Mouse (Mus musculus) testis, adult 2 months (tissue): Measurements from ENCODE around the gene Gm28042. TPM values are rescaled to one million over a fixed set of nuclear protein-coding genes. Genes with fewer than 3 reads are reported as not detected.

Source experiments
- H3K27ac ChIP-seq: fragments of 200-500 bp; 2 replicates; pipeline ENCODE4 v1.5.1; 2012; ENCODE audit warnings: low read depth, low read length; ENCODE audit not compliant: control insufficient read depth, insufficient read depth
- H3K27me3 ChIP-seq: fragments of 200-500 bp; 2 replicates; pipeline ENCODE4 v1.6.1; 2012; ENCODE audit warnings: mild to moderate bottlenecking, low read length, moderate library complexity; ENCODE audit not compliant: control insufficient read depth, insufficient read depth
- H3K36me3 ChIP-seq: fragments of 200-500 bp; 2 replicates; pipeline ENCODE4 v1.6.1; 2012; ENCODE audit warnings: mild to moderate bottlenecking, low read length; ENCODE audit not compliant: control insufficient read depth, insufficient read depth
- H3K4me1 ChIP-seq: fragments of 200-500 bp; 2 replicates; pipeline ENCODE4 v1.6.1; 2012; ENCODE audit warnings: low read length; ENCODE audit not compliant: control insufficient read depth, insufficient read depth
- H3K4me3 ChIP-seq: fragments of 200-500 bp; 2 replicates; pipeline ENCODE4 v1.5.1; 2012; ENCODE audit warnings: low read depth, mild to moderate bottlenecking, low read length, moderate library complexity, mixed read lengths; ENCODE audit not compliant: control insufficient read depth
- CTCF ChIP-seq: fragments of 200-500 bp; IDR thresholded peaks from 2 replicates; pipeline ENCODE4 v1.5.1; 2012; ENCODE audit warnings: low read depth, mild to moderate bottlenecking, inconsistent platforms, low read length, moderate library complexity; ENCODE audit not compliant: control insufficient read depth, insufficient read depth, insufficient replicate concordance
- POLR2A ChIP-seq: fragments of 200-500 bp; IDR thresholded peaks from 2 replicates; pipeline ENCODE4 v1.6.1; 2012; ENCODE audit warnings: low read depth, mild to moderate bottlenecking, inconsistent platforms, low read length, moderate library complexity; ENCODE audit not compliant: control insufficient read depth
- polyA plus RNA-seq: library from polyadenylated mRNA; depleted of rRNA; stranded (reverse); fragments of >200 nt; gene quantifications from 2 replicates; pipeline ENCODE4 v1.2.3, GENCODE M21; 2012; rRNA removed

Gene Gm28042
- polyA plus RNA-seq: 3.1 and 3.7 TPM in 2 replicates

- Histone ChIP-seq H3K4me3 (peak within 1 kb of the TSS; percentile 96), H3K4me1 (peaks cover 17% of the 10 kb centered on the region), H3K27ac (peak within 1 kb of the TSS; percentile 94), H3K36me3 (no peaks in the 10 kb centered on the region; the same call in 1 of the 2 replicates), H3K27me3 (no peaks in the 10 kb centered on the region)
- no peak; the same call in 1 of the 2 replicates for TF ChIP-seq CTCF
- peak; percentile 53 for TF ChIP-seq POLR2A
Measured at GRCm38 (mm10) chr2:120026984-120027949, at the start of gene Gm28042, which contains the start of gene Jmjd7. Gm28042 (plus strand) TSS chr2:120027493. Jmjd7 (plus strand) TSS chr2:120027483.

GRCm38 (mm10) chr2:119980343-119980986 is 46.8 kb upstream of the Gm28042 start:
- no peaks in the 10 kb centered on the region for H3K27me3 ChIP-seq

GRCm38 (mm10) chr2:119981631-119982030 is 45.7 kb upstream of the Gm28042 start:
- TF ChIP-seq CTCF (no peak), POLR2A (no peak)
- Histone ChIP-seq H3K27me3 (no peaks in the 10 kb centered on the region), H3K4me1 (peaks cover 3% of the 10 kb centered on the region), H3K36me3 (peaks cover 2% of the 10 kb centered on the region; the same call in 1 of the 2 replicates), H3K27ac (no peak overlapping the region), H3K4me3 (no peak overlapping the region)

More at GRCm38 (mm10) chr2:119980343-119980986, 46.8 kb upstream of the Gm28042 start:
- Histone ChIP-seq H3K36me3 (no peaks in the 10 kb centered on the region; the same call in 1 of the 2 replicates), H3K4me3 (no peak overlapping the region), H3K27ac (no peak overlapping the region), H3K4me1 (peaks cover 3% of the 10 kb centered on the region)
- TF ChIP-seq POLR2A (no peak), CTCF (no peak)

- Histone ChIP-seq H3K27me3 (no peaks in the 10 kb centered on the region), H3K36me3 (peaks cover 3% of the 10 kb centered on the region; the same call in 1 of the 2 replicates), H3K27ac (no peak overlapping the region), H3K4me3 (no peak overlapping the region), H3K4me1 (no peaks in the 10 kb centered on the region)
- TF ChIP-seq POLR2A (no peak), CTCF (no peak)
Measured at GRCm38 (mm10) chr2:119985871-119986270, 41.4 kb upstream of the Gm28042 start.

- no peak for TF ChIP-seq CTCF
- TF ChIP-seq POLR2A: no peak
- H3K27me3 ChIP-seq: no peaks in the 10 kb centered on the region
- no peak overlapping the region for H3K4me3 ChIP-seq
- H3K27ac ChIP-seq: no peak overlapping the region
- peaks cover 3% of the 10 kb centered on the region; the same call in 1 of the 2 replicates for H3K36me3 ChIP-seq
- H3K4me1 ChIP-seq: no peaks in the 10 kb centered on the region
Measured at GRCm38 (mm10) chr2:119986369-119986768, 40.9 kb upstream of the Gm28042 start.

- no peaks in the 10 kb centered on the region for H3K4me1 ChIP-seq
- no peak for TF ChIP-seq CTCF
- no peak for TF ChIP-seq POLR2A
- peaks cover 3% of the 10 kb centered on the region for H3K36me3 ChIP-seq
- no peak overlapping the region for H3K27ac ChIP-seq
- no peaks in the 10 kb centered on the region for H3K27me3 ChIP-seq
- no peak overlapping the region for H3K4me3 ChIP-seq
Measured at GRCm38 (mm10) chr2:119987441-119987840, 39.9 kb upstream of the Gm28042 start.

- no peak overlapping the region for H3K27ac ChIP-seq
- H3K4me1 ChIP-seq: no peaks in the 10 kb centered on the region
- TF ChIP-seq CTCF (no peak), POLR2A (no peak)
- peaks cover 3% of the 10 kb centered on the region for H3K36me3 ChIP-seq
- no peaks in the 10 kb centered on the region for H3K27me3 ChIP-seq
- no peak overlapping the region for H3K4me3 ChIP-seq
Measured at GRCm38 (mm10) chr2:119988952-119989351, 38.3 kb upstream of the Gm28042 start.
